Comparison of ENCODE assay signal across 8 mouse cellular contexts in the genomic region with DNA sequence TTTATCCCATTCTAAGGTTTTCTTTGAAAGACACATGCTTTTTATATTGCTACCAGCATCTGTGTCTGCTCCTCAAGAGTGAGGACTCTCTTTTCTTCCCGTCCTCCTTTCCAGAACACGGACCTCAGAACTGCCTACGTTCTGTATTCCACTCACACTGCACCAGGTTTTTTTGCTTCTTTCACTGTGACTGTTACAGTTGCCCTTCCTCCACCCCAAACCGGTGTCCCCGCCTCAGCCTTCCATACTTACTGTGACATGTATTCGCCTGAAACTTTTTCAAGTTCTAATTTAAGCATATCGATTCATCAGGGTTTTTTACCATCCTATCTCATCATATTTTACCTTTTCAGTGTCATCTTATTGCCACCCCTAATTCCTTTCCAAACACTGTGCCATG. TPM values are rescaled to one million over a fixed set of nuclear protein-coding genes. Genes with fewer than 3 reads are reported as not detected.
DNase-seq lines count a peak whose midpoint lies in the region; ATAC-seq lines count a peak whose summit lies in the region.

No protein-coding gene starts in this region.

- 10% methylated on average over 7 of the region's 7 CpGs for WGBS in heart, embryonic 12.5 days

- no peaks in the 10 kb centered on the region for H3K36me3 ChIP-seq in heart, embryonic 12.5 days

- no peaks in the 10 kb centered on the region for H3K9me3 ChIP-seq in heart, embryonic 12.5 days (replicated peaks)

- peak overlapping the region; percentile 95 for H3K4me2 ChIP-seq in heart, embryonic 12.5 days

- peaks cover 24% of the 10 kb centered on the region for H3K4me1 ChIP-seq in heart, embryonic 12.5 days (replicated peaks)

- H3K27me3 ChIP-seq in heart, embryonic 12.5 days (replicated peaks), result no peaks in the 10 kb centered on the region

- no peak for ATAC-seq in heart, embryonic 12.5 days (ENCODE audit: insufficient number of reproducible peaks, low FRiP score)
- ATAC-seq in megakaryocyte progenitor cell, adult 5-6 weeks (replicated peaks; ENCODE audit: poor library complexity), result 0 out of 2 replicates have a peak, but pooled peaks have one; percentile 12

- peak overlapping the region; percentile 96 for H3K27ac ChIP-seq in heart, embryonic 12.5 days (ENCODE audit: poor library complexity, severe bottlenecking)

- DNase-seq in adrenal gland, adult (ENCODE audit: inconsistent age in 2 of 2, low spot score in 1 of 2), result peak; percentile 23 to 73
- no peak for DNase-seq in adrenal gland, adult 18-20 months (ENCODE audit: low spot score in 2 of 2)
- DNase-seq in B cell, adult 2 months, result peak; percentile 8 to 23
- DNase-seq in cerebellum, adult 9-11 months, result peak; percentile 34
- DNase-seq in kidney, postnatal 36 days, result peak; percentile 7 to 16
- peak; percentile 43 for DNase-seq in testis, postnatal 10 days (ENCODE audit: low spot score)

- peak overlapping the region; percentile 95 for H3K4me3 ChIP-seq in heart, embryonic 12.5 days

- peak overlapping the region; percentile 97 for H3K9ac ChIP-seq in heart, embryonic 12.5 days

RNA-seq across cellular contexts. Expression of a gene that starts 1.0 kb away (rescaled TPM):
- total RNA-seq in adrenal gland, adult 18-20 months (2021), result 10 to 100 TPM; 35.7 to 36.0 TPM
- 57.4 and 60.5 TPM in 2 replicates for polyA plus RNA-seq in heart, embryonic 12.5 days (2016; fragmentation: Nextera tagmentation; extraction: Ambion mirVana)
- total RNA-seq in megakaryocyte progenitor cell, adult 5-6 weeks (2015), result 93.9 and 117 TPM in 2 replicates
- total RNA-seq in megakaryocyte progenitor cell, adult 5-6 weeks (2017), result 86.4 and 122 TPM in 2 replicates

RNA-seq across cellular contexts. Expression of a gene that starts 1.6 kb away (rescaled TPM):
- 100 to 1,000 TPM in 1 of 2 experiments, 10 to 100 TPM in 1; 91.3 to 103 TPM for total RNA-seq in adrenal gland, adult 18-20 months (2021)
- 85.9 and 87.0 TPM in 2 replicates for polyA plus RNA-seq in heart, embryonic 12.5 days (2016; fragmentation: Nextera tagmentation; extraction: Ambion mirVana)
- 156 and 161 TPM in 2 replicates for total RNA-seq in megakaryocyte progenitor cell, adult 5-6 weeks (2015)
- total RNA-seq in megakaryocyte progenitor cell, adult 5-6 weeks (2017), result 134 and 154 TPM in 2 replicates

Comparison
In these comparisons a context has a peak if more than half of its experiments do, and no peak if none do; other contexts are left out.
1. DNase-seq: peak in adrenal gland, adult (2 of 2), B cell, adult 2 months (2 of 2), cerebellum, adult 9-11 months (single experiment), kidney, postnatal 36 days (2 of 2) and testis, postnatal 10 days (single experiment); none in adrenal gland, adult 18-20 months (0 of 2).